Mouse (Mus musculus): ENCODE data around the gene Icam2.

GRCm38 (mm10) chr11:106353188-106353587 is 34.7 kb downstream of the Icam2 start, which contains the start of gene Scn4a:
- TF ChIP-seq POLR2A (IDR thresholded peaks at IDR 0.05; ENCODE audit: low read depth, low read length) (no peak), CTCF (IDR thresholded peaks at IDR 0.05; ENCODE audit: borderline replicate concordance, insufficient read depth, low read length) (no peak)

All from embryonic fibroblast, embryonic 13.5 days (primary cell).